Mouse (Mus musculus) erythroblast, embryonic 14.5 days (primary cell): ENCODE data around the gene Spdya.

Source experiments
- GATA1 ChIP-seq: IDR thresholded peaks from 2 replicates; pipeline ENCODE4 v1.6.1; 2012; ENCODE audit warnings: low read length, inconsistent platforms, mixed read lengths
- TAL1 ChIP-seq: IDR thresholded peaks from 3 replicates; pipeline ENCODE4 v1.6.1; 2012; ENCODE audit warnings: low read length, inconsistent platforms, mixed read lengths

GRCm38 (mm10) chr17:71528042-71528441 lies 23.8 kb upstream of the Spdya start:
- TF ChIP-seq GATA1 (no peak), TAL1 (no peak)
